Mouse (Mus musculus): ENCODE measurements around the gene Esp24. TPM values are rescaled to one million over a fixed set of nuclear protein-coding genes. Genes with fewer than 3 reads are reported as not detected.
A peak's percentile ranks its signal among the peaks of the same experiment; 100 is the strongest.
"Not testable (repeated sequence)": the region's sequence is repeated elsewhere in the genome, so short reads cannot be mapped to it uniquely, and the experiment has no call there.

The Esp24 gene
- not detected in 2 replicates for polyA plus RNA-seq (2016; fragmentation: Nextera tagmentation; extraction: Ambion mirVana)

DNA sequence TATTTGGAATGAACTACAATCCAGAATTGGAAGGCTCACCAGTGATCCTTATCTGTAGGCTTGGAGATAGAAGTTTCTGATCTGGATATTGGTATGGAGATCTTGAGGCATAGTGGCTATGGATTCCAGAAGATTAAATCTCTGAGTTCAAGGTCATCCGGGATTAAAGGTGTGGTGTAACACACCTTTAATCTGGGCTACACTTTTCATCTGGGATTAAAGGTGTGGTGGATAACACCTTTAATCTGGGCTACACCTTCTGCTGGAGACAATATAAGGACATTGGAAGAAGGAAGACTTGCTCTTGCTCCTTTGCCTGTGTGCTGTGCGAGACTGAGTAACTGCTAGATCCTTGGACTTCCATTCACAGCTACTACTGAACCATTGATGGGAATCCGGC is at the start of gene Esp24:
Esp24 (plus strand) TSS at position 301 of the 400 bp plus-strand sequence.
- H3K27me3 ChIP-seq (replicated peaks); H3K4me3 ChIP-seq; H3K27ac ChIP-seq; H3K9ac ChIP-seq; H3K4me2 ChIP-seq (replicated peaks); H3K9me3 ChIP-seq; ATAC-seq (ENCODE audit: low FRiP score, low read depth); H3K4me1 ChIP-seq; H3K36me3 ChIP-seq: not testable (repeated sequence)
- 88% methylated on average over 3 of the region's 3 CpGs for WGBS

DNA sequence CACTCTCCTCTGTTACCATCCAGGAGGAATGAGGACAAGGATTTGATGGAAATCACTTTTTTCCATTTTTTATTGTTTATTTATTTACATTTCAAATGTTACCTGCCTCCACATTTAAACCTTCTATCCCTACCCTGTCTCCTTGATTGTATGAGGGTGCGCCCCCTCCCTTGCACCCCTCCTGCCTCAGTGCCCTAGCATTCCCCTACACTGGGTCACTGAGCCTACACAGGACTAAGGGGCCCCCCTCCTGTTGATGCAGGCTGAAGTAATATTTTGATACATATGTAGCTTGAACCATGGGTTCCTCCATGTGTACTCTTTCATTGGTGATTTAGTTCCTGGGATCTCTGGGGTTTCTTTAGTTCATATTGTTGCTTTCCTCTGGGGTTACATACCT is 26.6 kb upstream of the Esp24 start:
- Histone ChIP-seq H3K4me2 (replicated peaks) (no peak overlapping the region), H3K9me3 (no peaks in the 10 kb centered on the region), H3K27me3 (replicated peaks) (no peaks in the 10 kb centered on the region), H3K4me3 (no peak overlapping the region), H3K9ac (no peak overlapping the region), H3K36me3 (no peaks in the 10 kb centered on the region), H3K27ac (no peak overlapping the region), H3K4me1 (no peaks in the 10 kb centered on the region)
- 92% methylated on average over 1 of the region's 1 CpGs for WGBS
- ATAC-seq (ENCODE audit: low FRiP score, low read depth) = no peak

DNA sequence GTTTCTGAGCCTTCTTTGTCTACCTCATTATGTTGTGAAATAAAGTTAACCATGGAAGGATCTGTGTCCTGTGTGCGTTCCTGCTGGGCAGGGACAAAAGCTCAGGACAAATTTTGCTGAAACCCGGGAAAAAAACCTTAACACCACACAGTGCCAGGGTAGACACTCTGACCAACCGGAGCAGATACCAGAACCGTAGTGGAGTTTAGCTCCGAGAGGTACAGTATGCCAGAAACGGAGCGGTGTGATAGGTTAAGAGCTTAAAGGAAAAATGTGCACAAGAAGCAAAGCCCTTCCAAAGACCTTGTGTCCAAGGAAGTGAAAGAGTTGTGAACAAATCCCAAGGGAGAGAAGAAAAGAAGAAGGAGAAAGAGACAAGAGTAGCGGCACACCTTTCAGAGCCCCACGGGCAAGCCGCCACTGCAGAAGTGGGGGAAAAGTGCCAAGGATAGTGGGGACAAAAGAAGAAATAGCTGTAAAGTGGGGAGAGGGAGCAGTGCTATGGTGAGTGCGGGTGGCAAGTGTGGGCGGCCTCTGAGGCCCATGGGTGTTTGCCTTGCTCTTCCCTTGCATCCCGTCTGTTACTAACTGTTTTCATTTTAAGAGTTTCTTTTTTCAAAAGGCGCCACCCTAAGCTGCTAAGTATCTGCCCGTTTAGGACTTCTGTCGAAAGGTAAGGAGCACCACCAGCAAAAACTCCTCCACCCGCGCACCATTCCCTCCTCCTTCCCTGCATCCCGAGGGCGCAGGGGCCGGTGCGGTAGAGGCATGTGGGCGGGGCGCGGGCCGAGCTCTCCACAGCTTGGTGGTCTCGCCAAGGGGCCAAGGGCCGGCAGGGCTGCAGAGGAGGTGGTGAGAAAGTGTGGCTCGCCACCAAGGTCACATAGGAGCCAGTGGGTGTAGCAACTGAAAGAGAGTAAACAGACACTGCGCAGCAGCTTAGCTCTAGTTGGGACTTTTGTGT is 25.5 kb upstream of the Esp24 start:
- Histone ChIP-seq H3K9me3 (no peaks in the 10 kb centered on the region), H3K4me2 (replicated peaks) (peak overlapping the region; percentile 45; the same call in 1 of the 2 replicates), H3K4me3 (no peak overlapping the region), H3K9ac (no peak overlapping the region), H3K27ac (no peak overlapping the region), H3K4me1 (no peaks in the 10 kb centered on the region), H3K27me3 (replicated peaks) (no peaks in the 10 kb centered on the region), H3K36me3 (no peaks in the 10 kb centered on the region)
- ATAC-seq (ENCODE audit: low FRiP score, low read depth) = no peak
- 41% methylated on average over 30 of the region's 30 CpGs for WGBS

DNA sequence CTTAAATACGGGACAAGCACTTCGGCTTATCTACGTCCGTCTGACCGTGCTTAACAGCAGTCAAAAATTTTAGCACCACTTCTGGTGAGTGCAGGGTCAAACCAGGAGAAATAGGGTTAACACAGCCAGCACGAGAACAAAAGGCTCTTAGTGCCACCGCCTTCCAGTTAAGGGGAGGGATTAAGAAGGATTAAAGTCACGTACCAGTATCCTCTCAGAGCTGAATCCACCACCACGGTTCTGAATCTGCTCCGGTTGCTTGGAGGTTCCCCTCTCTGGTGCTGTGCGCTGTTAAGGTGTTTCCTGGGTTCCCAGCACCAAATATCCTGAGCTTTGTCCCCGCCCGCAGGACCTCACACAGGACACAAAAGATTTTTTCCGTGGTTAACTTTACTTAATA is 19.3 kb upstream of the Esp24 start:
- Histone ChIP-seq H3K4me1 (no peaks in the 10 kb centered on the region), H3K4me2 (replicated peaks) (no peak overlapping the region), H3K9ac (no peak overlapping the region), H3K27ac (no peak overlapping the region), H3K36me3 (no peaks in the 10 kb centered on the region), H3K4me3 (no peak overlapping the region), H3K9me3 (peaks cover 8% of the 10 kb centered on the region; the same call in 1 of the 2 replicates), H3K27me3 (replicated peaks) (no peaks in the 10 kb centered on the region)
- 64% methylated on average over 14 of the region's 14 CpGs for WGBS
- no peak for ATAC-seq (ENCODE audit: low FRiP score, low read depth)

DNA sequence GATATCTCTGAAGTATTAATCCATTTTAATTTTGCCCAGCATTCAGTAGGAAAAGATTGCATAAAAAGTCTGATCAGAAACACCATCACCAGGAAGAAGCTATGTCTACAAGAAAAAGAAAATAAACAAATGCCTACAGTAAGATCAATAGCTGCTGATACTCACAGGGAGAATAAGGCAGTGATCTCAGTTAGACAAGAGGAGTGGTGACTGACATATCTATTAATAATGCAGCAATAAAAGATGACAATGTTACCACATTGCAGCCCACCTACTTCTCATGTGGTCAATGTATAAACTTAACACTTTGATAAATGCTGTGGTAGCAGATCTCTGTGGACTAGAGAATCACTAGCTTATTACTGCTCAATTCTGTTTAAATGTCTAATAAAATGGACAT is 6.7 kb downstream of the Esp24 start, which contains the start of gene Gm21903:
Gm21903 (minus strand) TSS at position 101 of the 400 bp plus-strand sequence.
- no peak for ATAC-seq (ENCODE audit: low FRiP score, low read depth)
- Histone ChIP-seq H3K36me3 (no peaks in the 10 kb centered on the region), H3K4me2 (replicated peaks) (no peak within 1 kb of the TSS)

DNA sequence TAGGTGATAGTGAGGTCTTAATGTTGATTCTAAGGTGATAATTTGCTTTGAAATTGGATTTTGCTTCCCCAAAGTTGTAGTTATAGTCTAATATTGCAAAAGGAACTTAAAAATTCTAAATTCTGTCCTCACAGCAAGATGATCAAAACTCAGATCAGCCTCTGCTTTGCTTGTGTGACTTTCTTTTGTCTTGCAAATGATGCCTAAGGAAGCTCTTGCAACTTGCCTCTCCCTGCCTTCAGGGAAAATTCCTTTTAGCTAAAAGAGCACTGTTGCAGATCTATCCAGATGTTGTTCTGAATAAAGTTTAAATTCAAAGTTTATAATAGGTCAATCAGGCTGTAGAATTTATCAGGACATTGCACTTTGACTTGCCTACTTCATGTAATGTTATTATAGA is 27.1 kb downstream of the Esp24 start:
- ATAC-seq (ENCODE audit: low FRiP score, low read depth) = no peak
- Histone ChIP-seq H3K4me3 (no peak overlapping the region), H3K9me3 (peaks cover 10% of the 10 kb centered on the region), H3K4me2 (replicated peaks) (no peak overlapping the region), H3K4me1 (no peaks in the 10 kb centered on the region), H3K36me3 (no peaks in the 10 kb centered on the region), H3K27ac (no peak overlapping the region), H3K9ac (no peak overlapping the region), H3K27me3 (replicated peaks) (no peaks in the 10 kb centered on the region)

More for the DNA sequence above, 6.7 kb downstream of the Esp24 start, which contains the start of gene Gm21903:
- Histone ChIP-seq H3K4me1 (no peaks in the 10 kb centered on the region), H3K9ac (no peak within 1 kb of the TSS), H3K27ac (no peak within 1 kb of the TSS), H3K9me3 (peaks cover 5% of the 10 kb centered on the region; the same call in 1 of the 2 replicates), H3K27me3 (replicated peaks) (no peaks in the 10 kb centered on the region), H3K4me3 (no peak within 1 kb of the TSS)

DNA sequence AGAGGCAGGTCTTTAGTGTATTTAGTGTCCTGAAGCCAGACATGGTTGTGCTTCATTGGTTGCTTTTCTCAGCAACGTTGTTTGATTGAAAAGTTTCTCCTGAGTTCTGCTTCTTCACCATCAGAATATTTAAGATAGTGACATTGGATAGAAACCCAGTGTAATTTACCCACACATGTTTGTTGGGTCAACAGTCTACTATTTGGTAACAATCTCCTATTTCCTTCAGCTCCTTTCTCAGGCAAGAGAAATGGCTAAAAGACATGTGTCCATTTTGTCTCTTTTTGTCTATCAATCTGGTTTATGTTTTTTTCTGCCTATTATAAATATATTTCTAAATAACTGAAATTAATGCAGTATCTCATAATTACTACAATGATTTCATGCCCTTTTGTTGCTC is 40.4 kb downstream of the Esp24 start, which contains the start of gene Esp23:
Esp23 (minus strand) TSS at position 101 of the 400 bp plus-strand sequence.
- Histone ChIP-seq H3K27ac (no peak within 1 kb of the TSS), H3K4me3 (no peak within 1 kb of the TSS), H3K4me2 (replicated peaks) (no peak within 1 kb of the TSS), H3K36me3 (no peaks in the 10 kb centered on the region), H3K4me1 (no peaks in the 10 kb centered on the region), H3K27me3 (replicated peaks) (no peaks in the 10 kb centered on the region), H3K9me3 (no peaks in the 10 kb centered on the region), H3K9ac (no peak within 1 kb of the TSS)
- ATAC-seq (ENCODE audit: low FRiP score, low read depth) = no peak
- WGBS = 64% methylated on average over 1 of the region's 1 CpGs

Other genes with a start within 250 kb of the Esp24 start
- gene Gm21903, start 6.6 kb downstream of the Esp24 start, polyA plus RNA-seq (2016; fragmentation: Nextera tagmentation; extraction: Ambion mirVana) = not detected in 2 replicates
- not detected in 2 replicates for gene Esp23, start 40.3 kb downstream of the Esp24 start, polyA plus RNA-seq (2016; fragmentation: Nextera tagmentation; extraction: Ambion mirVana)
- gene Esp22, start 58.6 kb downstream of the Esp24 start, polyA plus RNA-seq (2016; fragmentation: Nextera tagmentation; extraction: Ambion mirVana) = not detected in 2 replicates